In the genomic region with DNA sequence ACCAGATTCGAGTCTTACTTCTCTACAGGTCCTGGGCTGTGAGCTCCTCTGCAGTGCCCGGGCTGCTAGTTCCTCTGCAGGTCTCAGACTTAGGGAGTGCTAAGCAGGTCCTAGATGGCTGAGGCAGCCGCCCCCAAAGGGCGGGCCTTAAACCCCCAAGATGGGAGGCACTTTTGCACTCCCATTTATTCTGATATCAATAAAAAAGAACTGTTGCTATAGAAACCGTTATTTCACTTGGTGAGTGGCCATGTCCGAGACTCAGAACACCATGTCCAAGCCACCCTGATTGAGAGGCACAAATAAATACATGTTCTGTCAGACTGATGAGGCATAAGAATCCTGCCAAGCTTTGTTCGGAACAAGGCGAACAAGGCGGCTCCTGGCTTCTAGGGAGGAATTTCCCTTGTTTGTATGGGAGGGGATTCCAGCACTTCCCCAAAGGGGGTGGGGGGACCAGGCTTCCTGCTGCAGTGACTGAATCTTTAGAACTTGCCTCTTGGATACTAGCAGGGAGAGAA, we compare ENCODE assay signal across 11 mouse cellular contexts. TPM values are rescaled to one million over a fixed set of nuclear protein-coding genes. Genes with fewer than 3 reads are reported as not detected.
DNase-seq lines count a peak whose midpoint lies in the region; ATAC-seq lines count a peak whose summit lies in the region.
"Had no signal": no experiment of that assay in that cellular context is flagged by ENCODE, and none has a peak within 500 bp of the region (broad histone marks: within the 10 kb centered on the region; RNA-seq: fewer than 3 reads in every experiment).

No protein-coding gene starts in this region.

- DNase-seq in intestine, embryonic 14.5 days (ENCODE audit: low spot score): no peak
- peak; percentile 42 for DNase-seq in forebrain, embryonic 14.5 days (ENCODE audit: low spot score)
- peak; percentile 26 to 53 for DNase-seq in heart, postnatal 14 days
- DNase-seq in spleen, adult 18-20 months: no peak
- DNase-seq in gastrocnemius, postnatal 36 days: no peak

- 0 out of 2 replicates have a peak, but pooled peaks cover 6% of the 10 kb centered on the region for H3K4me1 ChIP-seq in intestine, embryonic 14.5 days (replicated peaks; ENCODE audit: control insufficient read depth, insufficient read depth, low read length)
- no peaks in the 10 kb centered on the region for H3K4me1 ChIP-seq in intestine, embryonic 16.5 days (ENCODE audit: control insufficient read depth, insufficient read depth, low read length)
- no peaks in the 10 kb centered on the region for H3K4me1 ChIP-seq in forebrain, embryonic 14.5 days (ENCODE audit: control insufficient read depth, insufficient read depth, low read length)
- peaks cover 15% of the 10 kb centered on the region for H3K4me1 ChIP-seq in lung, embryonic 16.5 days (replicated peaks; ENCODE audit: control insufficient read depth, insufficient read depth, low read length)

- 17% methylated on average over 9 of the region's 9 CpGs for WGBS in intestine, embryonic 14.5 days
- 19% methylated on average over 9 of the region's 9 CpGs for WGBS in intestine, embryonic 16.5 days
- WGBS in forebrain, embryonic 14.5 days: 12% methylated on average over 9 of the region's 9 CpGs
- WGBS in lung, embryonic 16.5 days: 3% methylated on average over 9 of the region's 9 CpGs

- ATAC-seq in intestine, embryonic 14.5 days (replicated peaks; ENCODE audit: low FRiP score, low TSS enrichment, low read depth): no peak
- ATAC-seq in intestine, embryonic 16.5 days: no peak
- ATAC-seq in forebrain, embryonic 14.5 days: peak; percentile 60; the same call in 1 of the 2 replicates
- peak; percentile 81 for ATAC-seq in lung, embryonic 16.5 days (ENCODE audit: low read depth)
- ATAC-seq in inflammation-experienced regulatory T-cells, adult 6 months: no peak

- no peak overlapping the region for H3K27ac ChIP-seq in intestine, embryonic 14.5 days (ENCODE audit: low read depth)
- no peak overlapping the region for H3K27ac ChIP-seq in intestine, embryonic 16.5 days (ENCODE audit: low read length)
- H3K27ac ChIP-seq in forebrain, embryonic 14.5 days (ENCODE audit: low read depth, low read length): no peak overlapping the region
- no peak overlapping the region for H3K27ac ChIP-seq in lung, embryonic 16.5 days (ENCODE audit: low read length)
- H3K27ac ChIP-seq: liver, embryonic 14.5 days; stomach, embryonic 15.5 days had no signal

- H3K4me3 ChIP-seq in intestine, embryonic 14.5 days (ENCODE audit: low read depth, low read length): no peak overlapping the region
- H3K4me3 ChIP-seq in intestine, embryonic 16.5 days (ENCODE audit: low read length): no peak overlapping the region
- no peak overlapping the region for H3K4me3 ChIP-seq in forebrain, embryonic 14.5 days (ENCODE audit: low read depth, low read length)
- H3K4me3 ChIP-seq in lung, embryonic 16.5 days (ENCODE audit: low read length): no peak overlapping the region
- H3K4me3 ChIP-seq: stomach, embryonic 15.5 days had no signal

- intact Hi-C loops in heart, postnatal 14 days (cut with DNase I): no loop called here
- intact Hi-C loops in gastrocnemius, postnatal 36 days (cut with DNase I): no loop called here

- H3K9me3 ChIP-seq in intestine, embryonic 14.5 days (ENCODE audit: control insufficient read depth, low read length): no peaks in the 10 kb centered on the region
- no peaks in the 10 kb centered on the region for H3K9me3 ChIP-seq in intestine, embryonic 16.5 days (ENCODE audit: control insufficient read depth, low read length)
- no peaks in the 10 kb centered on the region for H3K9me3 ChIP-seq in forebrain, embryonic 14.5 days (replicated peaks; ENCODE audit: control insufficient read depth, low read length)
- no peaks in the 10 kb centered on the region for H3K9me3 ChIP-seq in lung, embryonic 16.5 days (ENCODE audit: control insufficient read depth, low read length)
- H3K9me3 ChIP-seq: stomach, embryonic 15.5 days had no signal

- H3K4me2 ChIP-seq in intestine, embryonic 14.5 days (ENCODE audit: low read length): 0 out of 2 replicates have a peak overlapping the region, but pooled peaks have one; percentile 1
- H3K4me2 ChIP-seq in intestine, embryonic 16.5 days (ENCODE audit: low read depth, low read length): no peak overlapping the region
- H3K4me2 ChIP-seq in forebrain, embryonic 14.5 days (ENCODE audit: low read length): no peak overlapping the region
- H3K4me2 ChIP-seq in lung, embryonic 16.5 days (ENCODE audit: low read depth, low read length): 0 out of 2 replicates have a peak overlapping the region, but pooled peaks have one; percentile 15
- H3K4me2 ChIP-seq: stomach, embryonic 15.5 days had no signal

- H3K9ac ChIP-seq in intestine, embryonic 14.5 days (ENCODE audit: low read length): no peak overlapping the region
- H3K9ac ChIP-seq in intestine, embryonic 16.5 days (ENCODE audit: low read depth, low read length): no peak overlapping the region
- no peak overlapping the region for H3K9ac ChIP-seq in forebrain, embryonic 14.5 days (ENCODE audit: low read length)
- no peak overlapping the region for H3K9ac ChIP-seq in lung, embryonic 16.5 days (ENCODE audit: low read length)
- H3K9ac ChIP-seq: liver, embryonic 14.5 days; stomach, embryonic 15.5 days had no signal

- H3K27me3 ChIP-seq in intestine, embryonic 14.5 days (replicated peaks; ENCODE audit: control insufficient read depth, insufficient read depth, low read length): no peaks in the 10 kb centered on the region
- H3K27me3 ChIP-seq in intestine, embryonic 16.5 days (replicated peaks; ENCODE audit: control insufficient read depth, insufficient read depth, low read length): no peaks in the 10 kb centered on the region
- no peaks in the 10 kb centered on the region for H3K27me3 ChIP-seq in forebrain, embryonic 14.5 days (replicated peaks; ENCODE audit: control insufficient read depth, insufficient read depth, low read length)
- H3K27me3 ChIP-seq in lung, embryonic 16.5 days (ENCODE audit: control insufficient read depth, insufficient read depth, low read depth, low read length): no peaks in the 10 kb centered on the region
- H3K27me3 ChIP-seq: stomach, embryonic 15.5 days had no signal

- no peaks in the 10 kb centered on the region for H3K36me3 ChIP-seq in intestine, embryonic 14.5 days (ENCODE audit: control insufficient read depth, insufficient read depth, low read length)
- no peaks in the 10 kb centered on the region for H3K36me3 ChIP-seq in intestine, embryonic 16.5 days (ENCODE audit: control insufficient read depth, insufficient read depth, low read length)
- H3K36me3 ChIP-seq in forebrain, embryonic 14.5 days (ENCODE audit: control insufficient read depth, insufficient read depth, low read length): no peaks in the 10 kb centered on the region
- no peaks in the 10 kb centered on the region for H3K36me3 ChIP-seq in lung, embryonic 16.5 days (ENCODE audit: control insufficient read depth, insufficient read depth, low read length)
- H3K36me3 ChIP-seq: stomach, embryonic 15.5 days had no signal

RNA-seq across cellular contexts. Expression of gene Fam107a, which starts 8.1 kb away (rescaled TPM):
- 0.18 and 0.30 TPM in 2 replicates for polyA plus RNA-seq in intestine, embryonic 14.5 days (2014; fragmentation: Nextera tagmentation; extraction: Ambion mirVana)
- 0.21 and 0.24 TPM in 2 replicates for polyA plus RNA-seq in intestine, embryonic 16.5 days (2015; fragmentation: Nextera tagmentation; extraction: Ambion mirVana)
- polyA plus RNA-seq in forebrain, embryonic 14.5 days (2014; fragmentation: Nextera tagmentation; extraction: Ambion mirVana): 0.14 and 0.15 TPM in 2 replicates
- 10 to 100 TPM; 14.3 to 15.0 TPM for total RNA-seq in heart, postnatal 14 days (2021)
- polyA plus RNA-seq in lung, embryonic 16.5 days (2015; fragmentation: Nextera tagmentation; extraction: Ambion mirVana): 0.40 and 0.58 TPM in 2 replicates
- polyA plus RNA-seq in inflammation-experienced regulatory T-cells, adult 6 months (2017; shearing (Covaris generic)): not detected
- total RNA-seq in gastrocnemius, postnatal 36 days (2021): 1 to 10 TPM; 2.7 to 6.1 TPM

RNA-seq across cellular contexts. Expression of gene Acox2, which starts 50.5 kb away (rescaled TPM):
- 0.35 TPM in 1 of 2 replicates, not detected in the other for polyA plus RNA-seq in intestine, embryonic 14.5 days (2014; fragmentation: Nextera tagmentation; extraction: Ambion mirVana)
- polyA plus RNA-seq in intestine, embryonic 16.5 days (2015; fragmentation: Nextera tagmentation; extraction: Ambion mirVana): 1.1 and 1.4 TPM in 2 replicates
- polyA plus RNA-seq in forebrain, embryonic 14.5 days (2014; fragmentation: Nextera tagmentation; extraction: Ambion mirVana): not detected in 2 replicates
- total RNA-seq in heart, postnatal 14 days (2021): under 1 TPM in 1 of 2 experiments, not detected in 1; 0.48 TPM
- 1.3 and 4.4 TPM in 2 replicates for polyA plus RNA-seq in lung, embryonic 16.5 days (2015; fragmentation: Nextera tagmentation; extraction: Ambion mirVana)
- not detected for polyA plus RNA-seq in inflammation-experienced regulatory T-cells, adult 6 months (2017; shearing (Covaris generic))
- total RNA-seq in gastrocnemius, postnatal 36 days (2021): under 1 TPM in 1 of 2 experiments, not detected in 1; 0.37 TPM
- total RNA-seq: ES-E14 had no signal

Comparison
In these comparisons a context has a peak if more than half of its experiments do, and no peak if none do; other contexts are left out.
1. H3K4me2 ChIP-seq: peak in intestine, embryonic 14.5 days (single experiment) and lung, embryonic 16.5 days (single experiment); none in intestine, embryonic 16.5 days (single experiment) and forebrain, embryonic 14.5 days (single experiment).
2. ATAC-seq: peak in forebrain, embryonic 14.5 days (single experiment) and lung, embryonic 16.5 days (single experiment); none in intestine, embryonic 14.5 days (single experiment), intestine, embryonic 16.5 days (single experiment) and inflammation-experienced regulatory T-cells, adult 6 months (single experiment).
3. DNase-seq: peak in forebrain, embryonic 14.5 days (single experiment) and heart, postnatal 14 days (2 of 2); none in intestine, embryonic 14.5 days (single experiment), spleen, adult 18-20 months (0 of 2) and gastrocnemius, postnatal 36 days (0 of 2).